Mouse (Mus musculus) bone marrow, adult 2 months (tissue): ENCODE results near the gene Taf1b.

Experiments
- CTCF ChIP-seq: fragments of 200-500 bp; IDR thresholded peaks from 2 replicates; pipeline ENCODE4 v1.5.1; 2011; ENCODE audit warnings: low read length, control low read depth; ENCODE audit not compliant: control insufficient read depth, insufficient read depth
- POLR2A ChIP-seq: fragments of 200-500 bp; IDR thresholded peaks from 2 replicates; pipeline ENCODE4 v1.6.1; 2011; ENCODE audit warnings: low read depth, mild to moderate bottlenecking, control low read depth, low read length, borderline replicate concordance; ENCODE audit not compliant: control insufficient read depth

DNA sequence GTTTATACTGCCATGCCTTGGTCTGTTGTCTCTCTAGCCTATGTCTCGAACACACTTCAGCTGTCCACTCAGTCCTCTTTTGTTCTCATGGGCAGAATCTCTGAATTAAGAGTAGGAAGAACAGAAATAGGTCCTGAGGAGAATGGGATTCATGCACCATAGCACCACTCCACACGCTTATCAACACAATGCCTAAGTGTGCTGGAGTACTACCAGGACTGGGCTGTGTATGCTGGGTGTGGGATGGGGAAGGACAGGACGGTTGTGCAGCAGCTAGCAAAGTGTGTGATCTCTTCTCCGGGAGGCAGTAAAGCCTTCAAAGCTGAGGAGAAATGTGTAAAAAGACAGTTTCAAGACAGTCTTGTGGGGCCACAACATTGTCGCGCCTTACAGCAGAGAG lies 50.7 kb downstream of the Taf1b start:
- TF ChIP-seq CTCF = no peak
- TF ChIP-seq POLR2A = no peak
